Mouse (Mus musculus) lung, adult 2 months (tissue): ENCODE data around the gene Zap70.

Experiments
- CTCF ChIP-seq: fragments of 200-500 bp; IDR thresholded peaks from 2 replicates; pipeline ENCODE4 v1.5.1; 2011; ENCODE audit warnings: mild to moderate bottlenecking, low read length, control low read depth; ENCODE audit not compliant: insufficient read depth
- POLR2A ChIP-seq: fragments of 200-500 bp; IDR thresholded peaks from 2 replicates; pipeline ENCODE4 v1.6.1; 2011; ENCODE audit warnings: low read depth, mild to moderate bottlenecking, control low read depth, low read length, borderline replicate concordance; ENCODE audit errors: extremely low read depth

- TF ChIP-seq POLR2A: no peak
- TF ChIP-seq CTCF: no peak
Observed at GRCm38 (mm10) chr1:36814271-36814903, 52.8 kb downstream of the Zap70 start.
